Mouse (Mus musculus) limb, embryonic 13.5 days (tissue): ENCODE measurements around the gene Atp6v1c2. TPM values are rescaled to one million over a fixed set of nuclear protein-coding genes. Genes with fewer than 3 reads are reported as not detected.

ENCODE experiments used
- ATAC-seq: fragments of 200-750 bp; cut with Nextera tagmentation; 2 replicates; pipeline ENCODE4 v1.8.0; 2017; ENCODE audit warnings: low read depth, moderate number of reproducible peaks, moderate TSS enrichment; ENCODE audit not compliant: low FRiP score
- H3K27ac ChIP-seq: fragments of 300-500 bp; sonication (generic); 2 replicates; pipeline ENCODE4 v1.5.1; 2015; ENCODE audit warnings: inconsistent platforms, mild to moderate bottlenecking, moderate library complexity
- H3K27me3 ChIP-seq: fragments of 300-500 bp; sonication (generic); 2 replicates; pipeline ENCODE4 v1.6.1; 2015; ENCODE audit warnings: mild to moderate bottlenecking, inconsistent platforms
- H3K36me3 ChIP-seq: fragments of 300-500 bp; sonication (generic); 2 replicates; pipeline ENCODE4 v1.6.1; 2015; ENCODE audit warnings: inconsistent platforms, mild to moderate bottlenecking, moderate library complexity
- H3K4me1 ChIP-seq: fragments of 300-500 bp; sonication (generic); 2 replicates; pipeline ENCODE4 v1.6.1; 2015; ENCODE audit warnings: inconsistent platforms
- H3K4me2 ChIP-seq: fragments of 300-500 bp; sonication (generic); replicated peaks from 2 replicates; pipeline ENCODE4 v1.6.1; 2015; ENCODE audit warnings: inconsistent platforms, mild to moderate bottlenecking, moderate library complexity
- H3K4me3 ChIP-seq: fragments of 300-500 bp; sonication (generic); 2 replicates; pipeline ENCODE4 v1.5.1; 2015; ENCODE audit warnings: moderate library complexity, mild to moderate bottlenecking, inconsistent platforms
- H3K9ac ChIP-seq: fragments of 300-500 bp; sonication (generic); 2 replicates; pipeline ENCODE4 v1.6.1; 2015; ENCODE audit warnings: mild to moderate bottlenecking, inconsistent platforms
- H3K9me3 ChIP-seq: fragments of 300-500 bp; sonication (generic); 2 replicates; pipeline ENCODE4 v1.6.1; 2016; ENCODE audit warnings: inconsistent platforms
- WGBS: fragments of 180-500 bp; shearing (Covaris S2); methylation state at CpG from one replicate; pipeline ENCODE4 v1.1.7; 2015; 5-methylcytosine and 5-hydroxymethylcytosine counted together
- polyA plus RNA-seq: library from polyadenylated mRNA; unstranded; fragments of >200 nt; fragmentation: Nextera tagmentation; extraction: Ambion mirVana; gene quantifications from 2 replicates; pipeline ENCODE4 v1.2.1, GENCODE M21; 2015

Atp6v1c2 gene
- polyA plus RNA-seq, 1 experiment from 2014 or later = 0.37 TPM

GRCm38 (mm10) chr12:17271272-17271671 lies 57.9 kb downstream of the Atp6v1c2 start:
- H3K27me3 ChIP-seq = no peaks in the 10 kb centered on the region
- H3K4me1 ChIP-seq = peaks cover 39% of the 10 kb centered on the region
- WGBS = 82% methylated on average over 1 of the region's 1 CpGs
- H3K4me2 ChIP-seq = no peak overlapping the region
- H3K4me3 ChIP-seq = no peak overlapping the region
- no peaks in the 10 kb centered on the region for H3K9me3 ChIP-seq
- ATAC-seq = no peak
- no peak overlapping the region for H3K27ac ChIP-seq
- H3K36me3 ChIP-seq = peaks cover 74% of the 10 kb centered on the region
- no peak overlapping the region for H3K9ac ChIP-seq

DNA sequence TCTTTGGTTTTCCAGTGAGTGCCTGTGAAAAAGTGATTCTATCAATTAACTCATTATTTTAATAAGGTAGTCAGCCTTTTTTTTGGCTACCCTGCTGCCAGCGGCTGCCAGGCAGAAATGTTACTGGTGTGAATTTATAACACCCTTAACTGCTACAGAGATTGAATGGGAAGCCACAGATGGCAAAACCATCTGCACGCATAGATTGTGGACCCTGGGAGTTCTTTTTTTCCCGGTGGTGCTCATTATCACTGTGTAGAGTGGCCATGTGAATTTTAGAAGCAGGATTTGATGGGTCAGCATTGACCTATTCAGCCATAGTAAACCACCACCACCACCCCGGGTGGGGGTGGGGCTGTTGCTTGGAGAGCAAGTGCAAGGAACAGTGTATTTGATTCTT lies 61.8 kb downstream of the Atp6v1c2 start:
- Histone ChIP-seq H3K27ac (peak overlapping the region; percentile 82; the same call in 1 of the 2 replicates), H3K36me3 (peaks cover 37% of the 10 kb centered on the region), H3K27me3 (no peaks in the 10 kb centered on the region), H3K9me3 (no peaks in the 10 kb centered on the region), H3K9ac (peak overlapping the region; percentile 94), H3K4me2 (peak overlapping the region; percentile 86), H3K4me3 (peak overlapping the region; percentile 96), H3K4me1 (peaks cover 39% of the 10 kb centered on the region)
- ATAC-seq = no peak
- WGBS = 11% methylated on average over 4 of the region's 4 CpGs

DNA sequence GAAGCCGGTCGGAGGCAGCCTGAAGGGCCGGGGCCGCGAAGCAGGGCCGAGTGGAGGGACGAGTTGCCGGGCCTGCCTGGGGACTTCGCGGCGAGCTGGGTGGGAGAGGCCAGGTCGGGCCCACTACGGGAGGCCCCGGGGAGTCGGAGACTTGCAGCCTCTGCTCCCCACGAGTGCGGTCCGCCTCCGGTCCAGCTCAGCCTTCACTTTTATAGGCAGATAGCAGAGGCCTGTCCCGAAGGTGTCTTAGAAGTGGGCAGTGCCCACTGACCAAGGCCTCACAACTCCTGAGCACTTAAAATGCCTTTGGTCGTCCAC lies 62.5 kb downstream of the Atp6v1c2 start:
- peaks cover 34% of the 10 kb centered on the region for H3K4me1 ChIP-seq
- peak overlapping the region; percentile 86 for H3K4me2 ChIP-seq
- peaks cover 30% of the 10 kb centered on the region for H3K36me3 ChIP-seq
- peak overlapping the region; percentile 94 for H3K9ac ChIP-seq
- H3K27ac ChIP-seq = peak overlapping the region; percentile 82
- peak overlapping the region; percentile 96 for H3K4me3 ChIP-seq
- H3K9me3 ChIP-seq = no peaks in the 10 kb centered on the region
- WGBS = under 1% methylated on average over 21 of the region's 21 CpGs
- H3K27me3 ChIP-seq = no peaks in the 10 kb centered on the region
- peak; percentile 77 for ATAC-seq

- Histone ChIP-seq H3K27ac (peak within 1 kb of the TSS; percentile 82), H3K9me3 (no peaks in the 10 kb centered on the region), H3K27me3 (no peaks in the 10 kb centered on the region), H3K9ac (peak within 1 kb of the TSS; percentile 94), H3K4me1 (peaks cover 32% of the 10 kb centered on the region), H3K4me2 (peak within 1 kb of the TSS; percentile 86), H3K36me3 (peaks cover 25% of the 10 kb centered on the region), H3K4me3 (peak within 1 kb of the TSS; percentile 96)
- peak; percentile 99 for ATAC-seq
- 1% methylated on average over 47 of the region's 48 CpGs for WGBS
Observed at GRCm38 (mm10) chr12:17265971-17266672, 63.0 kb downstream of the Atp6v1c2 start, which contains the start of gene Pdia6. Gene Pdia6, plus strand, starts transcription at chr12:17266545.

GRCm38 (mm10) chr12:17264826-17265225 lies 64.3 kb downstream of the Atp6v1c2 start:
- H3K36me3 ChIP-seq = peaks cover 13% of the 10 kb centered on the region; the same call in 1 of the 2 replicates
- H3K4me3 ChIP-seq = no peak overlapping the region
- no peaks in the 10 kb centered on the region for H3K9me3 ChIP-seq
- 72% methylated on average over 2 of the region's 2 CpGs for WGBS
- no peak for ATAC-seq
- peaks cover 24% of the 10 kb centered on the region for H3K4me1 ChIP-seq
- no peak overlapping the region for H3K27ac ChIP-seq
- H3K4me2 ChIP-seq = no peak overlapping the region
- no peak overlapping the region for H3K9ac ChIP-seq
- H3K27me3 ChIP-seq = no peaks in the 10 kb centered on the region

DNA sequence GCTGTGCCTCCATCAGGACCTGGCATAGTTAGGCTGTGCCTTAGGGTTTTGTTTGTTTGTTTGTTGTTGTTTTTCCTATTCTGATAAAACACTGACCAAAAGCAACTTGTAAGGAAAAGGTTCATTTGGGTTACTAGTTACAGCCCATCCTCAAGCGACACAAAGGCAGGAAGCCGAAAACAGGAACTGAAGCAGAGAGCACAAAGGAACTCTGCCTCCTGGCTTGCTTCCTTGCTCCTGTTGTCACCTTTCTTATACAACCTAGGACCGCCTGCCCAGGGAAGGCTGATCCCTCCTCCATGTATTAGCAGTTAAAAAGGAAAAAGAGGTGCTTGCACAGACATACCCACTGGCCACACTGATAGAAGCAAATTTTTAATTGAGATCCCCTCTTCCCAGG lies 65.3 kb downstream of the Atp6v1c2 start:
- H3K27me3 ChIP-seq = no peaks in the 10 kb centered on the region
- no peak for ATAC-seq
- H3K36me3 ChIP-seq = peaks cover 6% of the 10 kb centered on the region; the same call in 1 of the 2 replicates
- H3K9ac ChIP-seq = no peak overlapping the region
- WGBS = 74% methylated on average over 3 of the region's 3 CpGs
- H3K4me2 ChIP-seq = no peak overlapping the region
- no peak overlapping the region for H3K27ac ChIP-seq
- no peaks in the 10 kb centered on the region for H3K9me3 ChIP-seq
- no peak overlapping the region for H3K4me3 ChIP-seq
- peaks cover 17% of the 10 kb centered on the region for H3K4me1 ChIP-seq

DNA sequence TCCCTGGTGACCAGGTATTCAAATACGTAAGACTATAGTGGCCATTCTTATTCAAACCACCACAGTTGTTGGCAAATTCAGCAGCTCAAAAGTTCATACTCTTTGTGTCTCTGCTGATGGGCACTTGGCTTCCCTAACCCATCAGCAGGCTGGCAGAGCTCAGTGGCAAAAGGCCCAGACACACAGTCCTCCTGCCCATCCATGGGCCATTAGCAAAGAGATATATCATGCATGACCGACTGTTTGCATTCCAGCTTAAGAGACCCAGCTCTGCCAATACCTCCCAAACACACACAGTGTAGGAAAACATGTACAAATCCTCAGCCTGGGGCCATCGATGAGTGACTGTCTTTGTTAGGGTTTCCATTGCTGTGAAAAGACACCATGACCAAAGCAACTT lies 68.2 kb downstream of the Atp6v1c2 start:
- H3K9ac ChIP-seq = no peak overlapping the region
- no peak overlapping the region for H3K4me2 ChIP-seq
- no peak overlapping the region for H3K4me3 ChIP-seq
- H3K27me3 ChIP-seq = peaks cover 5% of the 10 kb centered on the region; the same call in 1 of the 2 replicates
- H3K4me1 ChIP-seq = no peaks in the 10 kb centered on the region
- no peaks in the 10 kb centered on the region for H3K36me3 ChIP-seq
- WGBS = 94% methylated on average over 3 of the region's 3 CpGs
- H3K27ac ChIP-seq = no peak overlapping the region
- ATAC-seq = no peak
- H3K9me3 ChIP-seq = no peaks in the 10 kb centered on the region

DNA sequence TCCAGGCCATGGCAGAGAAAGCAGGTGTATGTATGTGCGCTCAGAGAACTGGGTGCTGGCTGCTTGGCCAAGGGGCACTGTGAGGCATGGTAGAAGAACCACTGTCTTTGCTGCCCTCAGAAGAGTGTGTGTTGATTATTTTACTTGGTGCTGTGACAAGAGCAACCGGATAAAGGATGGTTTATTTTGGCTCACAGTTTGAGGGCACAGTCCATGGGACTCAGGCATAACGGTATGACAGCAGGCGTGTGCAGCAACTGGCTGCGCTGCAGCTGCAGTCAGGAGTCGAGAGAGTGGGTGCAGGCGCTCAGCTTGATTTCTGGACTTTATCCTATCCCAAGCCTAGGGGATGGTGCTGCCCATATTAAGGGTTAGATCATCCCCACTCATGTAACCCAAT lies 70.7 kb downstream of the Atp6v1c2 start:
- WGBS = 88% methylated on average over 7 of the region's 7 CpGs
- H3K36me3 ChIP-seq = no peaks in the 10 kb centered on the region
- no peaks in the 10 kb centered on the region for H3K9me3 ChIP-seq
- 0 out of 2 replicates have a peak, but pooled peaks cover under 1% of the 10 kb centered on the region for H3K4me1 ChIP-seq
- H3K27ac ChIP-seq = no peak overlapping the region
- no peak overlapping the region for H3K4me3 ChIP-seq
- no peak for ATAC-seq
- H3K27me3 ChIP-seq = peaks cover 18% of the 10 kb centered on the region
- no peak overlapping the region for H3K4me2 ChIP-seq
- H3K9ac ChIP-seq = no peak overlapping the region

DNA sequence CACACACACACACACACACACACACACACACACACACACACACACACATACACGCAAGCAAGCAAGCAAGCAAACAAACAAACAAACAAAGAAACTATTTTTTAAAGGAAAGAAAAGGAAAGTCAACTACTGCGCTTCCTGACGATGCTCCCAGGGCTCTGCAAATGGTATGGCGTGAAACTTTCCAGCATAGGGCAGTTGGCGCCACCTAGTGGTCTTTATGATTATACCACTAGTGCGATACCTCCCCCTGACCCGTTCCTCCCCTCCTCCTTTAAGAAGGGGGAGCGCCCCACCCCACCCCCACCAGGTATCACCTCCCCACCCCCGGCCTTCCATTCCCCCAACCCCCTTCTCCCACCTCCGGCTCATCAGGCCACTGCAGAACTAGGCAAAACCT lies 72.3 kb downstream of the Atp6v1c2 start:
- no peak overlapping the region for H3K27ac ChIP-seq
- H3K27me3 ChIP-seq = peaks cover 26% of the 10 kb centered on the region
- no peaks in the 10 kb centered on the region for H3K9me3 ChIP-seq
- peak; percentile 57; the same call in 1 of the 2 replicates for ATAC-seq
- H3K4me2 ChIP-seq = peak overlapping the region; percentile 23; the same call in 1 of the 2 replicates
- H3K4me1 ChIP-seq = 0 out of 2 replicates have a peak, but pooled peaks cover 3% of the 10 kb centered on the region
- WGBS = 7% methylated on average over 9 of the region's 10 CpGs
- no peak overlapping the region for H3K9ac ChIP-seq
- H3K4me3 ChIP-seq = no peak overlapping the region
- H3K36me3 ChIP-seq = no peaks in the 10 kb centered on the region

- Histone ChIP-seq H3K9ac (no peak overlapping the region), H3K27me3 (peaks cover 27% of the 10 kb centered on the region), H3K4me3 (no peak overlapping the region), H3K4me1 (0 out of 2 replicates have a peak, but pooled peaks cover 3% of the 10 kb centered on the region), H3K9me3 (no peaks in the 10 kb centered on the region), H3K4me2 (no peak overlapping the region), H3K36me3 (no peaks in the 10 kb centered on the region), H3K27ac (no peak overlapping the region)
- ATAC-seq = no peak
- 80% methylated on average over 6 of the region's 6 CpGs for WGBS
Observed at GRCm38 (mm10) chr12:17255602-17256001, 73.6 kb downstream of the Atp6v1c2 start.

GRCm38 (mm10) chr12:17253069-17253468 lies 76.1 kb downstream of the Atp6v1c2 start:
- peak overlapping the region; percentile 17; the same call in 1 of the 2 replicates for H3K4me3 ChIP-seq
- peak overlapping the region; percentile 52 for H3K4me2 ChIP-seq
- H3K9me3 ChIP-seq = no peaks in the 10 kb centered on the region
- WGBS = 10% methylated on average over 9 of the region's 9 CpGs
- peaks cover 27% of the 10 kb centered on the region for H3K27me3 ChIP-seq
- no peak overlapping the region for H3K27ac ChIP-seq
- H3K9ac ChIP-seq = peak overlapping the region; percentile 25; the same call in 1 of the 2 replicates
- peak; percentile 38; the same call in 1 of the 2 replicates for ATAC-seq
- 0 out of 2 replicates have a peak, but pooled peaks cover 3% of the 10 kb centered on the region for H3K4me1 ChIP-seq
- no peaks in the 10 kb centered on the region for H3K36me3 ChIP-seq

- Histone ChIP-seq H3K36me3 (no peaks in the 10 kb centered on the region), H3K9ac (no peak overlapping the region), H3K27me3 (peaks cover 22% of the 10 kb centered on the region), H3K4me3 (no peak overlapping the region), H3K4me1 (0 out of 2 replicates have a peak, but pooled peaks cover 3% of the 10 kb centered on the region), H3K27ac (no peak overlapping the region), H3K9me3 (no peaks in the 10 kb centered on the region), H3K4me2 (no peak overlapping the region)
- WGBS = 56% methylated on average over 8 of the region's 8 CpGs
- ATAC-seq = no peak
Observed at GRCm38 (mm10) chr12:17250962-17251361, 78.2 kb downstream of the Atp6v1c2 start.
